17 mouse cellular contexts compared by ENCODE assay signal in genomic region chr5:115513721-115514120, GRCm38 (mm10). TPM values are rescaled to one million over a fixed set of nuclear protein-coding genes. Genes with fewer than 3 reads are reported as not detected.
DNase-seq lines count a peak whose midpoint lies in the region; ATAC-seq lines count a peak whose summit lies in the region.
"Had no signal": no experiment of that assay in that cellular context is flagged by ENCODE, and none has a peak within 500 bp of the region (broad histone marks: within the 10 kb centered on the region; RNA-seq: fewer than 3 reads in every experiment).

No protein-coding gene starts in this region.

- no peak for ATAC-seq in heart, embryonic 15.5 days (replicated peaks; ENCODE audit: insufficient number of reproducible peaks, insufficient read depth, low FRiP score, low read depth)
- no peak for ATAC-seq in lung, embryonic 16.5 days (ENCODE audit: low read depth)
- ATAC-seq in limb, embryonic 12.5 days (ENCODE audit: insufficient number of reproducible peaks, insufficient read depth, low FRiP score, low TSS enrichment, low read depth): no peak
- ATAC-seq in monocyte, adult 5-6 weeks (replicated peaks; ENCODE audit: insufficient number of reproducible peaks, low FRiP score, low TSS enrichment, poor library complexity, severe bottlenecking): peak; percentile 21; the same call in 1 of the 2 replicates
- ATAC-seq: forebrain, embryonic 13.5 days had no signal

- peak overlapping the region; percentile 93 for H3K27ac ChIP-seq in heart, embryonic 15.5 days
- peak overlapping the region; percentile 99; the same call in 1 of the 2 replicates for H3K27ac ChIP-seq in lung, embryonic 16.5 days (ENCODE audit: low read length)
- H3K27ac ChIP-seq in limb, embryonic 12.5 days: peak overlapping the region; percentile 97
- H3K27ac ChIP-seq: forebrain, embryonic 13.5 days had no signal

- 91% methylated on average over 16 of the region's 16 CpGs for WGBS in heart, embryonic 15.5 days
- 92% methylated on average over 16 of the region's 16 CpGs for WGBS in lung, embryonic 16.5 days
- WGBS in limb, embryonic 12.5 days: 93% methylated on average over 16 of the region's 16 CpGs

- no peak overlapping the region for H3K9ac ChIP-seq in heart, embryonic 15.5 days
- no peak overlapping the region for H3K9ac ChIP-seq in lung, embryonic 16.5 days (ENCODE audit: low read length)
- H3K9ac ChIP-seq in limb, embryonic 12.5 days (replicated peaks): no peak overlapping the region
- H3K9ac ChIP-seq: embryonic facial prominence, embryonic 15.5 days; forebrain, embryonic 13.5 days had no signal

- no peak overlapping the region for H3K4me2 ChIP-seq in heart, embryonic 15.5 days
- H3K4me2 ChIP-seq in lung, embryonic 16.5 days (ENCODE audit: low read depth, low read length): no peak overlapping the region
- no peak overlapping the region for H3K4me2 ChIP-seq in limb, embryonic 12.5 days
- H3K4me2 ChIP-seq: forebrain, embryonic 13.5 days had no signal

- intact Hi-C loops in heart, postnatal 36 days (cut with DNase I): no loop called here

- no peak for DNase-seq in heart, postnatal 36 days
- no peak for DNase-seq in lung, adult 18-20 months
- no peak for DNase-seq in spleen, postnatal 4 days (ENCODE audit: low spot score in 2 of 2)
- DNase-seq: cerebellum, adult 11 months; cerebellum, postnatal 36 days; kidney, postnatal 14 days; right cerebral cortex, adult 18-20 months had no signal

- no peaks in the 10 kb centered on the region for H3K27me3 ChIP-seq in heart, embryonic 15.5 days
- H3K27me3 ChIP-seq in lung, embryonic 16.5 days (ENCODE audit: control insufficient read depth, insufficient read depth, low read depth, low read length): no peaks in the 10 kb centered on the region
- H3K27me3 ChIP-seq in limb, embryonic 12.5 days: no peaks in the 10 kb centered on the region
- H3K27me3 ChIP-seq: embryonic facial prominence, embryonic 15.5 days had no signal

- H3K4me3 ChIP-seq in heart, embryonic 15.5 days: no peak overlapping the region
- H3K4me3 ChIP-seq in lung, embryonic 16.5 days (ENCODE audit: low read length): no peak overlapping the region
- H3K4me3 ChIP-seq in limb, embryonic 12.5 days (replicated peaks): no peak overlapping the region
- H3K4me3 ChIP-seq: embryonic facial prominence, embryonic 15.5 days; forebrain, embryonic 13.5 days; myocyte had no signal

- H3K36me3 ChIP-seq in heart, embryonic 15.5 days: no peaks in the 10 kb centered on the region; the same call in 1 of the 2 replicates
- H3K36me3 ChIP-seq in lung, embryonic 16.5 days (ENCODE audit: control insufficient read depth, insufficient read depth, low read length): no peaks in the 10 kb centered on the region; the same call in 1 of the 2 replicates
- H3K36me3 ChIP-seq in limb, embryonic 12.5 days: peaks cover 25% of the 10 kb centered on the region; the same call in 1 of the 2 replicates

- H3K9me3 ChIP-seq in heart, embryonic 15.5 days (replicated peaks): no peaks in the 10 kb centered on the region
- no peaks in the 10 kb centered on the region for H3K9me3 ChIP-seq in lung, embryonic 16.5 days (ENCODE audit: control insufficient read depth, low read length)
- H3K9me3 ChIP-seq in limb, embryonic 12.5 days: no peaks in the 10 kb centered on the region
- H3K9me3 ChIP-seq: embryonic facial prominence, embryonic 15.5 days; forebrain, embryonic 13.5 days had no signal

- peaks cover 58% of the 10 kb centered on the region for H3K4me1 ChIP-seq in heart, embryonic 15.5 days (replicated peaks)
- peaks cover 35% of the 10 kb centered on the region for H3K4me1 ChIP-seq in lung, embryonic 16.5 days (replicated peaks; ENCODE audit: control insufficient read depth, insufficient read depth, low read length)
- peaks cover 52% of the 10 kb centered on the region for H3K4me1 ChIP-seq in limb, embryonic 12.5 days (replicated peaks)

RNA-seq across cellular contexts. Expression of gene Pxn, which starts 7.2 kb away (rescaled TPM):
- polyA plus RNA-seq in heart, embryonic 15.5 days (2015; fragmentation: Nextera tagmentation; extraction: Ambion mirVana): 33.5 and 46.2 TPM in 2 replicates
- 10 to 100 TPM; 36.2 to 37.9 TPM for total RNA-seq in heart, postnatal 36 days (2021)
- 70.1 and 74.4 TPM in 2 replicates for polyA plus RNA-seq in lung, embryonic 16.5 days (2015; fragmentation: Nextera tagmentation; extraction: Ambion mirVana)
- 40.3 and 47.1 TPM in 2 replicates for polyA plus RNA-seq in limb, embryonic 12.5 days (2016; fragmentation: Nextera tagmentation; extraction: Ambion mirVana)
- total RNA-seq in monocyte, adult 5-6 weeks (2017): 85.9 to 113 TPM (median 106 TPM) in 3 replicates

RNA-seq across cellular contexts. Expression of gene Sirt4, which starts 29.2 kb away (rescaled TPM):
- 20.9 TPM in 2 replicates for polyA plus RNA-seq in heart, embryonic 15.5 days (2015; fragmentation: Nextera tagmentation; extraction: Ambion mirVana)
- total RNA-seq in heart, postnatal 36 days (2021): 10 to 100 TPM; 17.9 to 18.1 TPM
- polyA plus RNA-seq in lung, embryonic 16.5 days (2015; fragmentation: Nextera tagmentation; extraction: Ambion mirVana): 28.1 and 31.4 TPM in 2 replicates
- polyA plus RNA-seq in limb, embryonic 12.5 days (2016; fragmentation: Nextera tagmentation; extraction: Ambion mirVana): 21.9 and 24.9 TPM in 2 replicates
- total RNA-seq in monocyte, adult 5-6 weeks (2017): 5.2 to 10.7 TPM (median 7.8 TPM) in 3 replicates

RNA-seq across cellular contexts. Expression of gene Rplp0, which starts 45.5 kb away (rescaled TPM):
- polyA plus RNA-seq in heart, embryonic 15.5 days (2015; fragmentation: Nextera tagmentation; extraction: Ambion mirVana): 925 and 1,001 TPM in 2 replicates
- total RNA-seq in heart, postnatal 36 days (2021): 100 to 1,000 TPM; 650 to 668 TPM
- polyA plus RNA-seq in lung, embryonic 16.5 days (2015; fragmentation: Nextera tagmentation; extraction: Ambion mirVana): 1,507 and 1,565 TPM in 2 replicates
- polyA plus RNA-seq in limb, embryonic 12.5 days (2016; fragmentation: Nextera tagmentation; extraction: Ambion mirVana): 1,237 and 1,243 TPM in 2 replicates
- 991 to 1,396 TPM (median 1,306 TPM) in 3 replicates for total RNA-seq in monocyte, adult 5-6 weeks (2017)

RNA-seq across cellular contexts. Expression of gene Pla2g1b, which starts 47.7 kb away (rescaled TPM):
- 0.32 and 0.52 TPM in 2 replicates for polyA plus RNA-seq in heart, embryonic 15.5 days (2015; fragmentation: Nextera tagmentation; extraction: Ambion mirVana)
- not detected for total RNA-seq in heart, postnatal 36 days (2021)
- polyA plus RNA-seq in lung, embryonic 16.5 days (2015; fragmentation: Nextera tagmentation; extraction: Ambion mirVana): 9.7 and 9.8 TPM in 2 replicates
- polyA plus RNA-seq in limb, embryonic 12.5 days (2016; fragmentation: Nextera tagmentation; extraction: Ambion mirVana): not detected in 2 replicates
- not detected in 3 replicates for total RNA-seq in monocyte, adult 5-6 weeks (2017)
- total RNA-seq: hematopoietic stem cell, adult 5-6 weeks; layer of hippocampus, postnatal 25 days had no signal
- polyA plus RNA-seq: embryonic facial prominence, embryonic 15.5 days; forebrain, embryonic 13.5 days; limb, embryonic 11.5 days; myocyte had no signal

RNA-seq across cellular contexts. Expression of gene Gcn1l1, which starts 51.3 kb away (rescaled TPM):
- 20.9 and 28.8 TPM in 2 replicates for polyA plus RNA-seq in heart, embryonic 15.5 days (2015; fragmentation: Nextera tagmentation; extraction: Ambion mirVana)
- total RNA-seq in heart, postnatal 36 days (2021): 10 to 100 TPM; 43.1 to 49.5 TPM
- 32.9 and 35.1 TPM in 2 replicates for polyA plus RNA-seq in lung, embryonic 16.5 days (2015; fragmentation: Nextera tagmentation; extraction: Ambion mirVana)
- 55.4 and 57.4 TPM in 2 replicates for polyA plus RNA-seq in limb, embryonic 12.5 days (2016; fragmentation: Nextera tagmentation; extraction: Ambion mirVana)
- 16.9 to 37.5 TPM (median 22.8 TPM) in 3 replicates for total RNA-seq in monocyte, adult 5-6 weeks (2017)
